Mouse (Mus musculus) WW6 (cell line): ENCODE results near the gene Atp11a.

Experiments
- DNase-seq: peaks from one replicate; pipeline ENCODE4 v3.0.0-alpha.2; 2013; ENCODE audit warnings: low read depth, low spot score

The Atp11a gene

GRCm38 (mm10) chr8:12769296-12769695 is 12.5 kb downstream of the Atp11a start:
- no peak for DNase-seq

- no peak for DNase-seq
Observed at GRCm38 (mm10) chr8:12772319-12772718, 15.5 kb downstream of the Atp11a start.

- no peak for DNase-seq
Observed at GRCm38 (mm10) chr8:12773914-12774313, 17.1 kb downstream of the Atp11a start.

GRCm38 (mm10) chr8:12774872-12775298 is 18.1 kb downstream of the Atp11a start:
- DNase-seq, result no peak

GRCm38 (mm10) chr8:12775302-12775975 is 18.6 kb downstream of the Atp11a start:
- DNase-seq, result no peak

- no peak for DNase-seq
Observed at GRCm38 (mm10) chr8:12776166-12776565, 19.4 kb downstream of the Atp11a start.

- no peak for DNase-seq
Observed at GRCm38 (mm10) chr8:12777171-12777570, 20.4 kb downstream of the Atp11a start.

- no peak for DNase-seq
Observed at GRCm38 (mm10) chr8:12779541-12779940, 22.7 kb downstream of the Atp11a start.

GRCm38 (mm10) chr8:12785508-12785907 is 28.7 kb downstream of the Atp11a start:
- DNase-seq, result no peak

- no peak for DNase-seq
Observed at GRCm38 (mm10) chr8:12786261-12786957, 29.6 kb downstream of the Atp11a start.

GRCm38 (mm10) chr8:12786958-12787301 is 30.1 kb downstream of the Atp11a start:
- no peak for DNase-seq

GRCm38 (mm10) chr8:12787427-12787826 is 30.6 kb downstream of the Atp11a start:
- no peak for DNase-seq

GRCm38 (mm10) chr8:12788695-12789094 is 31.9 kb downstream of the Atp11a start:
- no peak for DNase-seq

- no peak for DNase-seq
Observed at GRCm38 (mm10) chr8:12795011-12795671, 38.3 kb downstream of the Atp11a start.

GRCm38 (mm10) chr8:12799099-12799498 is 42.3 kb downstream of the Atp11a start:
- DNase-seq, result no peak

- DNase-seq, result no peak
Observed at GRCm38 (mm10) chr8:12799832-12800231, 43.0 kb downstream of the Atp11a start.

- DNase-seq, result no peak
Observed at GRCm38 (mm10) chr8:12800246-12800645, 43.4 kb downstream of the Atp11a start.

GRCm38 (mm10) chr8:12801586-12801985 is 44.8 kb downstream of the Atp11a start:
- no peak for DNase-seq

- no peak for DNase-seq
Observed at GRCm38 (mm10) chr8:12803121-12803520, 46.3 kb downstream of the Atp11a start.

GRCm38 (mm10) chr8:12804909-12805308 is 48.1 kb downstream of the Atp11a start:
- no peak for DNase-seq

GRCm38 (mm10) chr8:12805569-12805968 is 48.8 kb downstream of the Atp11a start:
- DNase-seq, result no peak

GRCm38 (mm10) chr8:12808018-12808417 is 51.2 kb downstream of the Atp11a start:
- no peak for DNase-seq

- no peak for DNase-seq
Observed at GRCm38 (mm10) chr8:12809516-12809915, 52.7 kb downstream of the Atp11a start.
